Mouse (Mus musculus): ENCODE results near the gene Srpr.

Srpr gene

GRCm38 (mm10) chr9:35188700-35189099, 11.3 kb upstream of the Srpr start:
- no peak for DNase-seq (ENCODE audit: low spot score)

GRCm38 (mm10) chr9:35192983-35193542, 6.9 kb upstream of the Srpr start:
- DNase-seq (ENCODE audit: low spot score), result no peak

GRCm38 (mm10) chr9:35194048-35194447, 5.9 kb upstream of the Srpr start:
- no peak for DNase-seq (ENCODE audit: low spot score)

- no peak for DNase-seq (ENCODE audit: low spot score)
Measured at GRCm38 (mm10) chr9:35197625-35198024, 2.4 kb upstream of the Srpr start.

- no peak for DNase-seq (ENCODE audit: low spot score)
Measured at GRCm38 (mm10) chr9:35198351-35198750, 1.6 kb upstream of the Srpr start.

- DNase-seq (ENCODE audit: low spot score), result no peak
Measured at GRCm38 (mm10) chr9:35198945-35199771, 817 bp upstream of the Srpr start.

- DNase-seq (ENCODE audit: low spot score), result no peak
Measured at GRCm38 (mm10) chr9:35200529-35201060, 620 bp downstream of the Srpr start.

GRCm38 (mm10) chr9:35203536-35203935, 3.6 kb downstream of the Srpr start:
- DNase-seq (ENCODE audit: low spot score), result no peak

- DNase-seq (ENCODE audit: low spot score), result no peak
Measured at GRCm38 (mm10) chr9:35204421-35204820, 4.4 kb downstream of the Srpr start.

GRCm38 (mm10) chr9:35210542-35211474, 10.8 kb downstream of the Srpr start, which contains the start of gene Foxred1:
Gene Foxred1, minus strand, starts transcription at chr9:35211055.
- DNase-seq (ENCODE audit: low spot score), result peak; percentile 99

GRCm38 (mm10) chr9:35211573-35212511, 11.9 kb downstream of the Srpr start:
- no peak for DNase-seq (ENCODE audit: low spot score)

- DNase-seq (ENCODE audit: low spot score), result no peak
Measured at GRCm38 (mm10) chr9:35217963-35218362, 18.0 kb downstream of the Srpr start.

GRCm38 (mm10) chr9:35223466-35223865, 23.5 kb downstream of the Srpr start:
- DNase-seq (ENCODE audit: low spot score), result no peak

- no peak for DNase-seq (ENCODE audit: low spot score)
Measured at GRCm38 (mm10) chr9:35228671-35229070, 28.7 kb downstream of the Srpr start.

GRCm38 (mm10) chr9:35235996-35236395, 36.0 kb downstream of the Srpr start:
- no peak for DNase-seq (ENCODE audit: low spot score)

GRCm38 (mm10) chr9:35238371-35238770, 38.4 kb downstream of the Srpr start:
- DNase-seq (ENCODE audit: low spot score), result no peak

- no peak for DNase-seq (ENCODE audit: low spot score)
Measured at GRCm38 (mm10) chr9:35238915-35239571, 39.1 kb downstream of the Srpr start.

GRCm38 (mm10) chr9:35239734-35240133, 39.8 kb downstream of the Srpr start:
- no peak for DNase-seq (ENCODE audit: low spot score)

- no peak for DNase-seq (ENCODE audit: low spot score)
Measured at GRCm38 (mm10) chr9:35247405-35247804, 47.4 kb downstream of the Srpr start.

- no peak for DNase-seq (ENCODE audit: low spot score)
Measured at GRCm38 (mm10) chr9:35249476-35249875, 49.5 kb downstream of the Srpr start.

- no peak for DNase-seq (ENCODE audit: low spot score)
Measured at GRCm38 (mm10) chr9:35257365-35257764, 57.4 kb downstream of the Srpr start.

Measured in testis, postnatal 10 days (tissue).